Mouse (Mus musculus) heart, postnatal 0 days (tissue): ENCODE measurements at regions not wholly inside any gene's neighbourhood (a gene's known extent, or its start where the extent isn't known, plus 50 kb on each side); places are given as distances from the start of the nearest gene placed in this dataset.

ENCODE experiments used
- CTCF ChIP-seq: IDR thresholded peaks from 2 replicates; pipeline ENCODE4 v1.5.1; 2016; ENCODE audit warnings: antibody characterized with exemption, control low read depth, low read depth
- EP300 ChIP-seq: IDR thresholded peaks from 2 replicates; pipeline ENCODE4 v1.6.1; 2016; ENCODE audit warnings: antibody characterized with exemption, low read depth

DNA sequence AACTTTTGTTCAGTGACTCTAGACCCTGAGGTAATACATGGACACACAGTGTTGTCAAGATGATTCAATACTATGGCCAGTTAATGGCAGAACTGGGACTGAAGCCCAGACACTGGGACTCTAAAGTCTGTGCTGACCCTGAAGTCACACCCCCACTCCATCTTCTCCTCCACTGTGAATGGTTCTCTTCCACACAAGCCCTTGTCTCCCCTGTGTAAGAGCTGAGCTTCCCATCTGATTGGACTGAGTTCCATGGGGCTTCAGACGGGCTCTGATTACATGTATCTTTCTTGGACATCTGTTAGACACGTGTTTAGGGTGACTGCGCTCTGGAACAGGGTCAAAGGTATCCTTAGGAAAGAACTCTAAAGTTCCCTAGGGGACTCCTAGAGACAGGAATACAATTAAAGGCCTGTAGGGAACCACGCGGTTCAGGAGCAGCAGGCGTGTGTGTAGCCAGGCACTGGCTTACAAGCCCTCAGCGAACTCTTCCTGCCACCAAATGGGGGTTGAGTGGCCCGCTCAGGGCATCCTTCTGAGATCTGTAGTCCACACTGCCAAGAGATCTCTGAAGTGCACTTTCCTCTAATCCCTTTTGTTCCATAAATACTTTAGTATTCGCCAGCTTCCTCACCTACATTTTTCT lies 87.4 kb downstream of the Gm10604 start:
- TF ChIP-seq EP300 (no peak), CTCF (no peak)
